Mouse (Mus musculus) monocyte, adult 2 months (primary cell): ENCODE results near the gene Hspb11.

Experiments
- DNase-seq, 2 experiments: peaks; one replicate each; pipeline ENCODE4 v3.0.0; 2022; ENCODE audit warnings: low spot score in 2 of 2, low read depth in 1 of 2

Gene Hspb11

DNA sequence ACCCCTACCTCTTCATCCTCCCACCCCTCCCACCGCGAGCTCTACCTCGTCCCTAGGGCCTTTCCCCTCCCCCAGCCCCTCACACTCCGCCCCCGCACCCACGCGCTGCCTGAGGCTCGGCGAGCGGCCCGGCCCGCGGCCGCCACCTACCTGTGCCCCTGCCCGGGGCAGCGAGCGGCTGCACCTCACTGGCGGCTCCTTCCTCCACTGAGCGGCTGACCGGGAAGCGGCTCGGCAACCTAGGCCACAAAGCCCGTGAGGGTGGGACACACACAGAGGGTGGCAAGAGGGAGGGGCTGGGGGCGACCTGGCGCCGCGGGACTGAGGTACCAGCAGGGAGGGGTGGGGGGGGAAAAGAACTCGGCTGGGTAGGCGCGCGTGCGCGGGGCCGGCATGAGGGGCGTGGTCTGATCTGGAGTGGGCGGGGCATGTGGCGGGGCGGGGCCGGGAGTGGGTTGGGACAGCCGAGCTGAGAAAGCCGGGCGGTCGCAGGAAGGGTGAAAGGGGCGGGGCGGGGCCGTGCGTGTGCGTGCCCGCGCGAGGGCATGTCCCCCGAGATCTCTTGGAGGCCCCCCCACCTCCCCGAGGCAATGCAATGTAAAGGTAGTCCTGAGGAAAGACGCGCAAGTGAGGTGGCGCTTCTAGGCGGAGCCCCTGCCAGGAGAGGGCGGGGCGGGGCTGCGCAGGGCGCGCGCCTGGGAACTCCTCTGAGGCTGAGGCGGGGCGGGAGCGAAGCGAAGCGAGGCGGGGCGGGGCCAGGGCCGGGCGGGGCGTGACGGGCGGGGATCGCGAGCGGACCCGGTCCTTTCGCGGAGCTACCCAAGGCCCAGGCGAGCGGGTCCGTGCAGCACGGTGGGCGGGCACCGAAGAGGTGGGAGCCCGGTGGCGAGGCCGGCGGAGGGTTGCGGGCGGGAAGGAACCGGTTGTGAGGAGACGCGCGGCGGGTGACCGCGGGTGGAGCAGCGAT is at the start of gene Hspb11, which contains the start of gene Lrrc42:
Hspb11 (plus strand) TSS at position 469 of the 967 bp plus-strand sequence.
Lrrc42 (minus strand) TSS at position 408 of the 967 bp plus-strand sequence.
- DNase-seq, result peak; percentile 59 to 84

- DNase-seq, result no peak
Measured at GRCm38 (mm10) chr4:107207016-107207415, 46.4 kb upstream of the Hspb11 start.

DNA sequence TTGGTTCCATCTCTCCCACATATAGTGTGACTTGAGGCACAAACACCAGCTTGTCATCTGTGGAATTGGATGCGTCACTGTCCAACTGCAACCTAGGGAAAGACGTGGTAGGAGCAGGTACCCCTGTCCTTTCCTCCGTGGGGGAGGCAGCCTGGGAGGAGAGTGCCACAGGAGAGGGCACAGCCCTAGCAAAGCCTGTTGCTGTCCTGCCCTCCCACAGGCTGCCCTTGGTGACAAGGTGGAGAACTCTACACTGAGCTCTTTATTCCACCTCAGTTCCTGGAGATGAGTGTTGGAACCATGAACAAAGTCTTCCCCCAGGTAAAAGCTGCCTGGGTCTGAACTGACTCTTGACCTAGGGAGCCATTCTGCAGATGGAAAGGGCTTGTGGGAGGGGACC is 44.5 kb upstream of the Hspb11 start, which contains the start of gene Ldlrad1:
Ldlrad1 (plus strand) TSS at position 301 of the 400 bp plus-strand sequence.
- no peak for DNase-seq

DNA sequence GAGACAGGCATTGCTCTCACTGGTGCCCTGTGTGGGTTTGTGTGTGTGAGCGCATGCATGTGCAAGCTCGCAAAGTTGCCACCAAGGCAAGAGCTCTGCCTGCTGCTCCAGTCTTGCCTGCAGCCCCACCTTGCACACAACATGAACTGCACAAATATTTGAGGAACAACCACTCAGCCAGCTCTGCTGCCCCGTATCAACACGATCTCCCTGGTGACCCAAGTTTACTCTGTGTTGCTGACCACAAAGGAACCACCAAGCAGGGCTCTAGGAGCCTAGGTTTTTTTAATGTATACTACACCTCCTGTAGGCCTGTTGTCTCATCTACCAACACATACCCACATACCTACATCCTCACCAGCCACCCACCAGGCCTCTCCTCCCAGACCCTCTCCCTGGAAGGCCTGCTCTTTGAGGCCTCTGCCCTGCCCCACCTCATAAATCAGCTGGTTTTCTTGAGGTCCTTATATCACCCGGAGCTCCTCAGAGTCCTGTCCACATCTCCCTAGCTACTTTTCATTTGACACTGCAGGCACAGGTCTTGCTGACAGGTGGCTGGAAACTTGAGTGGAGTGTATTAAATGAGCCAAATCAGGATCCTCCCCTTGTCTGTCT is 42.8 kb upstream of the Hspb11 start:
- no peak for DNase-seq

DNA sequence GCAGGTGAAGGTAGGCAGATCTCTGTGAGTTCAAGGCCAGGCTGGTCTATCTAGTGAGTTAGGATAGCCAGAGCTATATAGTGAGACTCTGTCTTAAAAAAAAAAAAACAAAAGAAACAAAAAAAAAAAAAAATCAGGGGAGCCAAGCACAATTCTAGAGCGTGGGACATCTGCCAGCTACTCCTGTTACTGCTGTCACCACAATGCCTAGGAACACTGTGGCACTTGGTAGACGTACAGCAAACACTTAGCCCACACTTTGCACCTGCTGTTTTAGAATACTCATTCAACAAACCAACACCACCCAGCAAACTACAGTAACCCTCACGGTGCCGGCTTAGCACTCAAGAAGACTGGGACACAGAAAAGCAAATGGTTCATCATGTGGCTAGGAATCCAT is 41.9 kb upstream of the Hspb11 start:
- DNase-seq, result no peak

DNA sequence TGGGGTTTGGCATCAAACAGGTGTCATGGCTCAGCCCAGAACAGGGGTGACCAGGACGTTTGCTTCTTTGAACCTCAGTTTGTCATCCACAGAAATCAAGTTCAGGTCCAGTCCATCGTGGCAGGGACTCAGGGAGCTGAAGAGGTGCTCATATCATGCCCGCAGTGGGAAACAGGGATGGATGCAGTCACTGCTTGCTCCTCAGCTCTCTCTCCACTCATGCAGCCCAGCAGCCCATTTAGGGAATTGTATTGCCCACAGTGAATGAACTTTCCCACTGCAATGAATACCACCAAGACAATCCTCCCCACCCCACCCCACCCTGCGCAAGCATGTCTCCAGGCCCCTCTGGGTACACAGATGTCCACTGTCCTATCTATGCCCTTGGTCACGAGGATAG is 41.5 kb upstream of the Hspb11 start:
- DNase-seq, result no peak

DNA sequence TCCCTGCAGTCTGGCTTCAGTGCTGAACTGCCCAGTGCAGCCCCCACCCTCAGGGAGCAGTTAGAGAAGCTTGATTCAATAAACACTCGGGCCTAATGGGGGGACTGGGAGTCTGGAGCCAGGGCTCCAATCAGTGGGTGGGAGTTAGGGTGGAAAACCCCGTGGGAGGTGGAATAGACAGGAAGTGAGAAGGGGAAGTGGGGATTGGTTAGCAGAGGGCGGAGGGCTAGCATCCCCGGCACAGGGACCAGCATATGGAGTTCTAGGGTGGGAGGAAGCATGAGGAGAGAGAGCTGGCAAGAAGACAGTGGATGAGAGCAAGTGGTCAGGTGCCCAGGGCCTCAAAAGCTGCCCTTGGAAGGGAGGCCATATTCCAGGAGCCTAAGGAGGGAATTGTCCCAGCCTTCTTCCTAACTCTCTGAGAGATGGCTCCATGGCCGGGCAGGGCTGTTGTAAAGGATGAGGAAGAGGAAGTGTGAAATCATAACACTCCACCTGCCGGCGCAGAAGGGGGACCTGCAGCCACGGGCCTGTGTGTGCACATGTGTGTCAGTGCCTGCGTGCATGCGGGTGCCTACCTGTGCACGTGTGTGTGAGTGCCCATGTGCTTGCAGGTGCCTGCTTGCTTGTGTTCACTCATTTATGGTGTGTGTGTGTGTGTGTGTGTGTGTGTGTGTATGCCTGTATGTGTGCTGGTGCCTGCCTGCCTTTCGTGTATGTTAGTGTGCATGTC is 39.9 kb upstream of the Hspb11 start:
- peak in 1 of 2 experiments; percentile 13 for DNase-seq

DNA sequence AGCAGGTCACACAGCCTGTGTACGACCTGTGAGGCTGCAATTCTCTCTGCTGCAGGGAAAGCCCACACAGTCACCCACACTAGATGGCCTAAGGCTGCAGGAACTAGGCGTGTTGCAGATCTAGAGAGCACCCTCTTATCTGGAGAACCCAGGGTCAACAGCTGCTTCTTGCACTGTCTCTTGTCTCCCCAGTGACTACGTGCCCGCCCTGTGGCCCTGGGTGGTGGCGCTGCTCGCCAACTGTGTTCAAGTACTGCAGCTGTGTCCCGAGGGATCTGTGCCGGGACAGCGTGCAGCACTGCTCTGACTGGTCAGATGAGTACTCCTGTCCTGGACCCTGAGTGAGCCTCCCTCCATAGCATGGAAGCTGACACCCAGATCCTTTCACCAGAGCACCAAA is 35.8 kb upstream of the Hspb11 start:
- DNase-seq, result no peak

DNA sequence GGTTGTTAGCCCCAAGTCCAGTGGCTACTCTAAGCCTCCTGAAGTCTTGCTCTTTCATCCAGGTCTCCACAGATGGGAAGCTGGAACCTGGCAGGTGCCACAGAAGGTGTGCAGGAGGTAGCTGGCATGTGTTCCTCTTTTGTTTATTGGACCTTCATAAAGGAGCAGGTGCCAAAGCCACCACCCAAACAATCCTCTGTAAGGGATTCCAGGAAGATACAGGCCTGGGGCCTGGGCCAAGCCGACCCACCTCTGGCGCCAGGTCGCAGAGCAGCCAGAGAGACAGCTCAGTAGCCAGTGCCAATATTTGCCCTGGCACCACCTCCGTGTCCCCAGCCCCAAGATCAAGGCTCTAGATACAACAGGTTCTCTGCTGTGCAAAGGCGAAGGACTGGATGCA is 31.9 kb upstream of the Hspb11 start:
- no peak for DNase-seq

GRCm38 (mm10) chr4:107223225-107224204 is 29.9 kb upstream of the Hspb11 start:
- no peak for DNase-seq

GRCm38 (mm10) chr4:107226313-107226712 is 27.1 kb upstream of the Hspb11 start:
- no peak for DNase-seq

- no peak for DNase-seq
Measured at GRCm38 (mm10) chr4:107232219-107232618, 21.2 kb upstream of the Hspb11 start.

GRCm38 (mm10) chr4:107238253-107238652 is 15.1 kb upstream of the Hspb11 start:
- no peak for DNase-seq

- no peak for DNase-seq
Measured at GRCm38 (mm10) chr4:107240196-107240595, 13.2 kb upstream of the Hspb11 start.

GRCm38 (mm10) chr4:107243365-107244333 is 9.7 kb upstream of the Hspb11 start:
- no peak for DNase-seq

DNA sequence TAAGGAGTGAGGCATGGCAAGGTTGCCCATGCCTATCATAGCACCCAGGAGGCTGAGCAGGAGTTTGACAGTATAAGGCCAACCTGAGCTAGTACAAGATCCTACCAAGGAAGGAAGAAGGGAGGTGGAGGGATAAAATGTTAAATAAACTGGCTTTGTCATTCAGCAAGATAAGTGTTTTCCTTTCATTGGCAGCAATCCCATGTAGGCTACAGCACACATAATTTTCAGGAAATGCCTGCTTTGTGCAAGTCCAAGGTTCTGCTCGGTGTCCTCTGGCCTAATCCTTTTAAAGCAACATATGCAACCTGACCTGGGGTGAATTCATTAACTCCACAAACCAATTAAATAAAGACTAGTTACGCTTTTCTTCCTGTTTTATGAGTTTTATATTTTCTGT is 8.0 kb upstream of the Hspb11 start:
- no peak for DNase-seq

GRCm38 (mm10) chr4:107246040-107246439 is 7.4 kb upstream of the Hspb11 start:
- no peak for DNase-seq

DNA sequence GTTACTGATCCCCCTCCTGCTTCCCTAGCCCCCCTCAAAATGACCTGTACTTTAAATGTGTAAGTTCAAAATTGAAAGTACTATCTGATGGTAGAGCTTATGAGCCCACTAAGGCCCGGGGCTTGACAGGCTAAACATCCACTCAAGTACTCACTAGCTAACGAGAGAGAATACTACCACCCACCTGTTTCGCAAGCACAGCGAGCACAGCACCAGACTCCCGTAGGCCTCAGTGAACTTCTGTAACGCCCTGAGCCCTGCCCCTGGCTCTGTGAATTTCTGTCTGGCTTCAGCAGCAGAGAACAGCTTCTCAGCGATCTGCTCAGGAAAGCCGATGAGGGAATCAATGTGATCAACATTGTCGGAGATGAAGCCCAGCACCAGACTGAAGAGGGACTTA is 6.3 kb upstream of the Hspb11 start:
- DNase-seq, result no peak

- no peak for DNase-seq
Measured at GRCm38 (mm10) chr4:107248061-107248460, 5.3 kb upstream of the Hspb11 start.
